Mouse (Mus musculus) brain, embryonic 14.5 days (tissue): ENCODE results near the gene Gm17409. TPM values are rescaled to one million over a fixed set of nuclear protein-coding genes. Genes with fewer than 3 reads are reported as not detected.
A peak's percentile ranks its signal among the peaks of the same experiment; 100 is the strongest.

Experiments used
- DNase-seq: peaks from one replicate; pipeline ENCODE4 v3.0.0-alpha.2; 2011; ENCODE audit warnings: low read depth
- CTCF ChIP-seq: fragments of 200-500 bp; IDR thresholded peaks from 2 replicates; pipeline ENCODE4 v1.5.1; 2012; ENCODE audit warnings: inconsistent platforms, mild to moderate bottlenecking, moderate library complexity, borderline replicate concordance; ENCODE audit not compliant: insufficient read depth, insufficient read length; ENCODE audit errors: extremely low read depth
- POLR2A ChIP-seq: fragments of 200-500 bp; IDR thresholded peaks from 2 replicates; pipeline ENCODE4 v1.6.1; 2012; ENCODE audit warnings: mild to moderate bottlenecking, inconsistent platforms, borderline replicate concordance; ENCODE audit not compliant: poor library complexity, insufficient read depth, insufficient read length, severe bottlenecking; ENCODE audit errors: extremely low read depth
- polyA plus RNA-seq: library from polyadenylated mRNA; depleted of rRNA; stranded (reverse); fragments of >200 nt; gene quantifications from 2 replicates; pipeline ENCODE4 v1.2.3, GENCODE M21; 2012

The Gm17409 gene
- polyA plus RNA-seq, 1 experiment: not detected

- DNase-seq: no peak
- TF ChIP-seq POLR2A: no peak
- peak; percentile 51; the same call in 1 of the 2 replicates for TF ChIP-seq CTCF
Observed at GRCm38 (mm10) chr2:58458820-58459371, 11.0 kb upstream of the Gm17409 start.

GRCm38 (mm10) chr2:58470290-58470689 lies 374 bp downstream of the Gm17409 start:
- TF ChIP-seq CTCF (no peak), POLR2A (no peak)
- no peak for DNase-seq

GRCm38 (mm10) chr2:58475578-58475977 lies 5.7 kb downstream of the Gm17409 start:
- peak; percentile 75 for DNase-seq
- no peak for TF ChIP-seq CTCF
- TF ChIP-seq POLR2A: no peak

GRCm38 (mm10) chr2:58476956-58477715 lies 7.2 kb downstream of the Gm17409 start:
- peak; percentile 73; the same call in 1 of the 2 replicates for TF ChIP-seq CTCF
- TF ChIP-seq POLR2A: no peak
- peak; percentile 90 for DNase-seq

- no peak for DNase-seq
- no peak for TF ChIP-seq POLR2A
- no peak for TF ChIP-seq CTCF
Observed at GRCm38 (mm10) chr2:58478144-58478543, 8.2 kb downstream of the Gm17409 start.

- no peak for DNase-seq
- TF ChIP-seq POLR2A (no peak), CTCF (no peak)
Observed at GRCm38 (mm10) chr2:58479536-58479935, 9.6 kb downstream of the Gm17409 start.

GRCm38 (mm10) chr2:58480764-58481163 lies 10.8 kb downstream of the Gm17409 start:
- no peak for TF ChIP-seq POLR2A
- no peak for TF ChIP-seq CTCF
- no peak for DNase-seq

GRCm38 (mm10) chr2:58481450-58482100 lies 11.7 kb downstream of the Gm17409 start:
- no peak for TF ChIP-seq POLR2A
- TF ChIP-seq CTCF: no peak
- DNase-seq: no peak

- DNase-seq: peak; percentile 52
Observed at GRCm38 (mm10) chr2:58484284-58484965, 14.5 kb downstream of the Gm17409 start.

GRCm38 (mm10) chr2:58485152-58485551 lies 15.2 kb downstream of the Gm17409 start:
- TF ChIP-seq POLR2A (no peak), CTCF (no peak)
- DNase-seq: peak; percentile 91

More at GRCm38 (mm10) chr2:58484284-58484965, 14.5 kb downstream of the Gm17409 start:
- TF ChIP-seq POLR2A (no peak), CTCF (no peak)

- DNase-seq: peak; percentile 39
- no peak for TF ChIP-seq POLR2A
- no peak for TF ChIP-seq CTCF
Observed at GRCm38 (mm10) chr2:58485683-58486082, 15.8 kb downstream of the Gm17409 start.

- no peak for TF ChIP-seq CTCF
- TF ChIP-seq POLR2A: no peak
- DNase-seq: peak; percentile 42
Observed at GRCm38 (mm10) chr2:58486441-58487278, 16.7 kb downstream of the Gm17409 start.
